Mouse (Mus musculus): ENCODE data around the gene Ankrd11. TPM values are rescaled to one million over a fixed set of nuclear protein-coding genes. Genes with fewer than 3 reads are reported as not detected.

Ankrd11 gene
- total and polyA plus RNA-seq, 3 experiments, result 49.2 to 235 (median 87.7) TPM

DNA sequence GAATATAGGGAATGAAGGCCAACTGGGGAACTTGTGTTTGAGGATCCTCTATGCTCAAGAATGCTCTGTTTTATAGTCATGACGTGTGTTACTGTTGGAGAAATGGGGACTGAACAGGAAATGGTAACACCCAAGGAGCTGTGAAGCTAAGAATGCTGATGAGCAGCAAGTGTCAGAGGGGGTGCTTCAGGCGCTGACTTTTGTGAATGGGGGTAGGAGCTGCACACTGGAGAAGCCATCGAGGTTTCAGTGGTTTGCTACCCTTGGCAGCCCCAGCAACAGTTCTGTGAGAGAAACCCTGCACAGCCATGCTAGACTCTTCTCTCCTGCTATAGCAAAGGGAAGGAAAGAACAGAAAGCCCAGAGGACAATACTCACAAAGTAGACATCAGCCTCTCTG lies 129.9 kb downstream of the Ankrd11 start:
- H3K79me2 ChIP-seq (ENCODE audit: control insufficient read depth, insufficient read depth, low read length, poor library complexity), result peaks cover 9% of the 10 kb centered on the region
- TF ChIP-seq USF1 (IDR thresholded peaks at IDR 0.05; ENCODE audit: low read depth, low read length) (no peak), TBP (IDR thresholded peaks at IDR 0.05; ENCODE audit: low read depth, low read length) (no peak), BHLHE40 (IDR thresholded peaks at IDR 0.05; ENCODE audit: borderline replicate concordance, low read depth, low read length) (no peak), TCF12 (IDR thresholded peaks at IDR 0.05; ENCODE audit: low read depth, low read length) (no peak), MEF2A (IDR thresholded peaks at IDR 0.05; ENCODE audit: extremely low read depth, insufficient replicate concordance, low read depth, low read length, poor library complexity, severe bottlenecking) (no peak), USF2 (IDR thresholded peaks at IDR 0.05; ENCODE audit: borderline replicate concordance in 1 of 2, insufficient read depth in 1 of 2, low read depth in 1 of 2, low read length in 2 of 2) (no peak), RCOR1 (IDR thresholded peaks at IDR 0.05; ENCODE audit: low read depth, low read length) (no peak), EP300 (IDR thresholded peaks at IDR 0.05; ENCODE audit: low read depth in 1 of 2, low read length in 2 of 2) (no peak), SIN3A (IDR thresholded peaks at IDR 0.05; ENCODE audit: low read length) (no peak), POLR2AphosphoS5 (IDR thresholded peaks at IDR 0.05; ENCODE audit: borderline replicate concordance, low read depth, low read length) (no peak), CTCF (IDR thresholded peaks at IDR 0.05 in 2 of 3, conservative IDR thresholded peaks at IDR 0.05 in 1 of 3; ENCODE audit: control insufficient read depth in 1 of 3, insufficient read depth in 1 of 3, low read depth in 2 of 3, low read length in 3 of 3, poor library complexity in 1 of 3, severe bottlenecking in 1 of 3) (no peak), CHD1 (IDR thresholded peaks at IDR 0.05; ENCODE audit: low read depth, low read length) (no peak), ZC3H11A (IDR thresholded peaks at IDR 0.05; ENCODE audit: low read depth, low read length) (no peak), ETS1 (IDR thresholded peaks at IDR 0.05; ENCODE audit: low read depth, low read length) (no peak), KAT2A (conservative IDR thresholded peaks at IDR 0.05; ENCODE audit: low read depth, low read length) (no peak), E2F4 (IDR thresholded peaks at IDR 0.05; ENCODE audit: borderline replicate concordance, low read depth, low read length) (no peak), POLR2A (IDR thresholded peaks at IDR 0.05; ENCODE audit: control insufficient read depth in 1 of 2, insufficient read depth in 1 of 2, low read depth in 1 of 2, low read length in 2 of 2, poor library complexity in 1 of 2) (no peak), TAL1 (IDR thresholded peaks at IDR 0.05; ENCODE audit: low read length) (no peak), CHD2 (IDR thresholded peaks at IDR 0.05; ENCODE audit: low read length) (no peak), GATA1 (IDR thresholded peaks at IDR 0.05; ENCODE audit: low read depth, low read length) (no peak)
- no peak overlapping the region for H3K27ac ChIP-seq (ENCODE audit: control insufficient read depth, low read depth, low read length)
- no peaks in the 10 kb centered on the region for H3K9me3 ChIP-seq (replicated peaks; ENCODE audit: insufficient read depth, low read length)
- H3K36me3 ChIP-seq (ENCODE audit: control insufficient read depth in 1 of 2, insufficient read depth in 2 of 2, low read length in 2 of 2), result peaks cover under 1 to 10% of the 10 kb centered on the region in 2 experiments
- no peak for DNase-seq (ENCODE audit: low read depth, low spot score)
- 0 out of 4 replicates have a peak, but pooled peaks cover 0 to 2% of the 10 kb centered on the region in 2 experiments for H3K4me1 ChIP-seq (ENCODE audit: control insufficient read depth in 1 of 2, insufficient read depth in 2 of 2, low read length in 2 of 2)
- H3K27me3 ChIP-seq (ENCODE audit: control insufficient read depth in 1 of 2, insufficient read depth in 2 of 2, low read length in 2 of 2), result no peaks in the 10 kb centered on the region
- H3K4me3 ChIP-seq (ENCODE audit: control insufficient read depth in 1 of 2, insufficient read depth in 1 of 2, low read depth in 2 of 2, low read length in 2 of 2), result no peak overlapping the region
- no peak overlapping the region for H3K9ac ChIP-seq (ENCODE audit: control insufficient read depth, low read depth, low read length, poor library complexity, severe bottlenecking)

- no peaks in the 10 kb centered on the region for H3K27me3 ChIP-seq (ENCODE audit: control insufficient read depth in 1 of 2, insufficient read depth in 2 of 2, low read length in 2 of 2)
- peaks cover 10 to 16% of the 10 kb centered on the region in 2 experiments for H3K4me1 ChIP-seq (ENCODE audit: control insufficient read depth in 1 of 2, insufficient read depth in 2 of 2, low read length in 2 of 2)
- no peaks in the 10 kb centered on the region for H3K9me3 ChIP-seq (replicated peaks; ENCODE audit: insufficient read depth, low read length)
- peak; percentile 98 for DNase-seq (ENCODE audit: low read depth, low spot score)
- peak overlapping the region; percentile 78 for H3K27ac ChIP-seq (ENCODE audit: control insufficient read depth, low read depth, low read length)
- peaks cover 11 to 21% of the 10 kb centered on the region in 2 experiments for H3K36me3 ChIP-seq (ENCODE audit: control insufficient read depth in 1 of 2, insufficient read depth in 2 of 2, low read length in 2 of 2)
- H3K79me2 ChIP-seq (ENCODE audit: control insufficient read depth, insufficient read depth, low read length, poor library complexity), result peaks cover 19% of the 10 kb centered on the region
- H3K9ac ChIP-seq (ENCODE audit: control insufficient read depth, low read depth, low read length, poor library complexity, severe bottlenecking), result peak overlapping the region; percentile 45; the same call in 1 of the 2 replicates
- H3K4me3 ChIP-seq (ENCODE audit: control insufficient read depth in 1 of 2, insufficient read depth in 1 of 2, low read depth in 2 of 2, low read length in 2 of 2), result peak overlapping the region in 1 of 2 experiments; percentile 26; a peak in 2 of 4 replicates
- TF ChIP-seq TCF12 (IDR thresholded peaks at IDR 0.05; ENCODE audit: low read depth, low read length) (0 out of 2 replicates have a peak, but pooled peaks have one; percentile 8), ZMIZ1 (IDR thresholded peaks at IDR 0.05; ENCODE audit: low read depth, low read length) (peak; percentile 45; the same call in 1 of the 2 replicates), POLR2A (IDR thresholded peaks at IDR 0.05; ENCODE audit: control insufficient read depth in 1 of 2, insufficient read depth in 1 of 2, low read depth in 1 of 2, low read length in 2 of 2, poor library complexity in 1 of 2) (0 out of 4 replicates have a peak, but pooled peaks have one; percentile 22 to 28), E2F4 (IDR thresholded peaks at IDR 0.05; ENCODE audit: borderline replicate concordance, low read depth, low read length) (no peak), UBTF (IDR thresholded peaks at IDR 0.05; ENCODE audit: borderline replicate concordance, insufficient read depth, low read depth, low read length) (no peak), ELF1 (IDR thresholded peaks at IDR 0.05; ENCODE audit: low read depth, low read length) (0 out of 2 replicates have a peak, but pooled peaks have one; percentile 39), MAZ (IDR thresholded peaks at IDR 0.05; ENCODE audit: low read depth, low read length) (no peak; the same call in 1 of the 2 replicates), POLR2AphosphoS5 (IDR thresholded peaks at IDR 0.05; ENCODE audit: borderline replicate concordance, low read depth, low read length) (no peak), POLR2AphosphoS2 (IDR thresholded peaks at IDR 0.05; ENCODE audit: low read length) (0 out of 2 replicates have a peak, but pooled peaks have one; percentile 22), NRF1 (IDR thresholded peaks at IDR 0.05; ENCODE audit: insufficient read depth, low read depth, low read length, poor library complexity, severe bottlenecking) (no peak), MAX (IDR thresholded peaks at IDR 0.05; ENCODE audit: low read length) (no peak), MEF2A (IDR thresholded peaks at IDR 0.05; ENCODE audit: extremely low read depth, insufficient replicate concordance, low read depth, low read length, poor library complexity, severe bottlenecking) (no peak), SIN3A (IDR thresholded peaks at IDR 0.05; ENCODE audit: low read length) (peak; percentile 88), CTCF (IDR thresholded peaks at IDR 0.05 in 2 of 3, conservative IDR thresholded peaks at IDR 0.05 in 1 of 3; ENCODE audit: control insufficient read depth in 1 of 3, insufficient read depth in 1 of 3, low read depth in 2 of 3, low read length in 3 of 3, poor library complexity in 1 of 3, severe bottlenecking in 1 of 3) (peak; percentile 60 to 93 (median 90))
Observed at GRCm38 (mm10) chr8:122906463-122907021, 135.5 kb downstream of the Ankrd11 start.
